Mouse (Mus musculus): ENCODE measurements around the gene Ogg1. TPM values are rescaled to one million over a fixed set of nuclear protein-coding genes. Genes with fewer than 3 reads are reported as not detected.

The Ogg1 gene
- polyA plus RNA-seq, 1 experiment from 2014 or later: 17.3 TPM

DNA sequence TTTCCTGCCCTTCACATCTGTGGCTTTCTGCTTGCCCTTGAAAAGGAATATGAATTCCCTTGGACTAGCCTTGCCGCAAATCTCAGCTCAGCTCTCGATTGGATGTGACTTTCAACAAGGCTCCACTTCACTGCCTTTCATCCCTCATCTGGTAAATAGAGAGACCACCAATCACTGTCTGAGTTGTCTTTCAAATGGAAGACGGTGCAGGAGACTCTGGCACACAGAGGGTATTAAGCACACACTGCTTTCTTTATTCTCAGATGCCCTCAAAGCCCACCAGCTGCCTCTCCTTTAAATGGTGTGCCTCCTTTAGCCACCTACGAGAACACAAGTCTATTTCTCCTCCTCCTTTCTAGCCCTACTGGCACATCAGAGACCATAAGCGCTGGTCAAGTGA, 41.8 kb downstream of the Ogg1 start:
- H3K4me3 ChIP-seq (ENCODE audit: low read length): no peak overlapping the region
- WGBS: 84% methylated on average over 5 of the region's 5 CpGs
- peak overlapping the region; percentile 51; the same call in 1 of the 2 replicates for H3K27ac ChIP-seq (ENCODE audit: low read depth, low read length)
- H3K9ac ChIP-seq (ENCODE audit: low read depth, low read length): no peak overlapping the region
- no peak for ATAC-seq (ENCODE audit: low FRiP score, low TSS enrichment)
- peaks cover 59% of the 10 kb centered on the region for H3K36me3 ChIP-seq (ENCODE audit: control insufficient read depth, insufficient read depth, low read length)
- no peak overlapping the region for H3K4me2 ChIP-seq (replicated peaks; ENCODE audit: low read depth, low read length)
- H3K9me3 ChIP-seq (ENCODE audit: control insufficient read depth, low read length): no peaks in the 10 kb centered on the region
- H3K27me3 ChIP-seq (ENCODE audit: control insufficient read depth, insufficient read depth, low read length): no peaks in the 10 kb centered on the region
- no peaks in the 10 kb centered on the region for H3K4me1 ChIP-seq (ENCODE audit: control insufficient read depth, insufficient read depth, low read length)

- no peaks in the 10 kb centered on the region for H3K9me3 ChIP-seq (ENCODE audit: control insufficient read depth, low read length)
- H3K27ac ChIP-seq (ENCODE audit: low read depth, low read length): peak overlapping the region; percentile 65; the same call in 1 of the 2 replicates
- H3K27me3 ChIP-seq (ENCODE audit: control insufficient read depth, insufficient read depth, low read length): no peaks in the 10 kb centered on the region
- no peak overlapping the region for H3K4me2 ChIP-seq (replicated peaks; ENCODE audit: low read depth, low read length)
- H3K4me1 ChIP-seq (ENCODE audit: control insufficient read depth, insufficient read depth, low read length): no peaks in the 10 kb centered on the region
- no peak overlapping the region for H3K9ac ChIP-seq (ENCODE audit: low read depth, low read length)
- peaks cover 76% of the 10 kb centered on the region for H3K36me3 ChIP-seq (ENCODE audit: control insufficient read depth, insufficient read depth, low read length)
- no peak overlapping the region for H3K4me3 ChIP-seq (ENCODE audit: low read length)
- ATAC-seq (ENCODE audit: low FRiP score, low TSS enrichment): peak; percentile 60; the same call in 1 of the 2 replicates
- WGBS: 80% methylated on average over 20 of the region's 20 CpGs
Observed at GRCm38 (mm10) chr6:113370194-113370929, 43.6 kb downstream of the Ogg1 start.

- no peak for ATAC-seq (ENCODE audit: low FRiP score, low TSS enrichment)
- WGBS: 97% methylated on average over 4 of the region's 4 CpGs
- no peaks in the 10 kb centered on the region for H3K9me3 ChIP-seq (ENCODE audit: control insufficient read depth, low read length)
- H3K4me3 ChIP-seq (ENCODE audit: low read length): no peak overlapping the region
- H3K36me3 ChIP-seq (ENCODE audit: control insufficient read depth, insufficient read depth, low read length): peaks cover 71% of the 10 kb centered on the region
- H3K4me2 ChIP-seq (replicated peaks; ENCODE audit: low read depth, low read length): no peak overlapping the region
- no peak overlapping the region for H3K9ac ChIP-seq (ENCODE audit: low read depth, low read length)
- H3K4me1 ChIP-seq (ENCODE audit: control insufficient read depth, insufficient read depth, low read length): no peaks in the 10 kb centered on the region
- no peak overlapping the region for H3K27ac ChIP-seq (ENCODE audit: low read depth, low read length)
- no peaks in the 10 kb centered on the region for H3K27me3 ChIP-seq (ENCODE audit: control insufficient read depth, insufficient read depth, low read length)
Observed at GRCm38 (mm10) chr6:113373491-113373890, 46.7 kb downstream of the Ogg1 start.

DNA sequence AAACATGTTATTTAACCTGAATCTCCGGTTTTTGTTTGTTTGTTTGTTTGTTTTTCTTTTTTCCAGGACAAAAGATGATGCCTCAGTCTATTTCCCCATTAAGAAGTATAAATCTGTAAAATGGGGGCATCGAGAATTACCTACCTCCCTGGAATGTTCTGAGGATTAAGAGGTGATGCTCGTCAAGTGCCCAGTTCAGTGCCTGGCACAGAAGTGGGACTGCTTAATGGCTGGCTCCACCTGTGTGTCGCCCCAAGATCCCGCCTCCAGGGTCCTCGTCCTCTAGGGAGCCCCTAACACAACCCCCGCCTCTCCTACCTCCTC, 50.4 kb downstream of the Ogg1 start:
- no peak for ATAC-seq (ENCODE audit: low FRiP score, low TSS enrichment)
- 11% methylated on average over 7 of the region's 7 CpGs for WGBS
- Histone ChIP-seq H3K27me3 (ENCODE audit: control insufficient read depth, insufficient read depth, low read length) (no peaks in the 10 kb centered on the region), H3K36me3 (ENCODE audit: control insufficient read depth, insufficient read depth, low read length) (peaks cover 55% of the 10 kb centered on the region), H3K27ac (ENCODE audit: low read depth, low read length) (peak overlapping the region; percentile 93), H3K9ac (ENCODE audit: low read depth, low read length) (peak overlapping the region; percentile 90), H3K9me3 (ENCODE audit: control insufficient read depth, low read length) (no peaks in the 10 kb centered on the region), H3K4me1 (ENCODE audit: control insufficient read depth, insufficient read depth, low read length) (peaks cover 10% of the 10 kb centered on the region; the same call in 1 of the 2 replicates), H3K4me2 (replicated peaks; ENCODE audit: low read depth, low read length) (peak overlapping the region; percentile 70), H3K4me3 (ENCODE audit: low read length) (peak overlapping the region; percentile 99)

GRCm38 (mm10) chr6:113377496-113378385, 51.0 kb downstream of the Ogg1 start, which contains the start of the genes Tada3 and Arpc4:
TSS of gene Tada3 (minus strand) at chr6:113377883.
TSS of gene Arpc4 (plus strand) at chr6:113378115.
- peak within 1 kb of the TSS; percentile 99 for H3K4me3 ChIP-seq (ENCODE audit: low read length)
- H3K4me1 ChIP-seq (ENCODE audit: control insufficient read depth, insufficient read depth, low read length): peaks cover 10% of the 10 kb centered on the region; the same call in 1 of the 2 replicates
- no peaks in the 10 kb centered on the region for H3K9me3 ChIP-seq (ENCODE audit: control insufficient read depth, low read length)
- peak within 1 kb of the TSS; percentile 70 for H3K4me2 ChIP-seq (replicated peaks; ENCODE audit: low read depth, low read length)
- no peaks in the 10 kb centered on the region for H3K27me3 ChIP-seq (ENCODE audit: control insufficient read depth, insufficient read depth, low read length)
- peak; percentile 96 for ATAC-seq (ENCODE audit: low FRiP score, low TSS enrichment)
- H3K9ac ChIP-seq (ENCODE audit: low read depth, low read length): peak within 1 kb of the TSS; percentile 90
- WGBS: under 1% methylated on average over 60 of the region's 61 CpGs
- peak within 1 kb of the TSS; percentile 93 for H3K27ac ChIP-seq (ENCODE audit: low read depth, low read length)
- peaks cover 55% of the 10 kb centered on the region for H3K36me3 ChIP-seq (ENCODE audit: control insufficient read depth, insufficient read depth, low read length)

GRCm38 (mm10) chr6:113379246-113379645, 52.5 kb downstream of the Ogg1 start:
- Histone ChIP-seq H3K4me3 (ENCODE audit: low read length) (peak overlapping the region; percentile 99), H3K36me3 (ENCODE audit: control insufficient read depth, insufficient read depth, low read length) (peaks cover 56% of the 10 kb centered on the region), H3K4me1 (ENCODE audit: control insufficient read depth, insufficient read depth, low read length) (peaks cover 10% of the 10 kb centered on the region; the same call in 1 of the 2 replicates), H3K9me3 (ENCODE audit: control insufficient read depth, low read length) (no peaks in the 10 kb centered on the region), H3K9ac (ENCODE audit: low read depth, low read length) (peak overlapping the region; percentile 90), H3K4me2 (replicated peaks; ENCODE audit: low read depth, low read length) (peak overlapping the region; percentile 70), H3K27me3 (ENCODE audit: control insufficient read depth, insufficient read depth, low read length) (no peaks in the 10 kb centered on the region), H3K27ac (ENCODE audit: low read depth, low read length) (no peak overlapping the region)
- ATAC-seq (ENCODE audit: low FRiP score, low TSS enrichment): no peak
- WGBS: 80% methylated on average over 6 of the region's 6 CpGs

DNA sequence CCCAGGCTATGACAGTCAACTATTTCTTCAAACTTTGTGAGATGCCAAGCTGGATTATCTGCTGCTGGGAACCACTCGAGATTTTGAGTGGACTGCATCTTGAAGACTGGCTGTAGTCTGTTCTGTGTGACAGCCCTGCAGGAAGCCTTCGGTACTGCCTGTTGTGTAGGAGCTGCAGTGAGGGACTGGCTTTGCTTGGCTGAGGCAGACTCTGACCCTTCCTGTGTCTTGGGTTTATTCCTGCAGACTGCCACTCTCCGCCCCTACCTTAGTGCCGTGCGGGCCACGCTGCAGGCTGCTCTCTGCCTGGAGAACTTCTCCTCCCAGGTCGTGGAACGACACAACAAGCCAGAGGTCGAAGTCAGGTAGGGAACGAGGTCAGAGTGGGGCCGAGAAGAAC, 53.7 kb downstream of the Ogg1 start:
- Histone ChIP-seq H3K4me1 (ENCODE audit: control insufficient read depth, insufficient read depth, low read length) (peaks cover 10% of the 10 kb centered on the region; the same call in 1 of the 2 replicates), H3K4me2 (replicated peaks; ENCODE audit: low read depth, low read length) (no peak overlapping the region), H3K27ac (ENCODE audit: low read depth, low read length) (no peak overlapping the region), H3K9me3 (ENCODE audit: control insufficient read depth, low read length) (no peaks in the 10 kb centered on the region), H3K27me3 (ENCODE audit: control insufficient read depth, insufficient read depth, low read length) (no peaks in the 10 kb centered on the region), H3K9ac (ENCODE audit: low read depth, low read length) (no peak overlapping the region), H3K36me3 (ENCODE audit: control insufficient read depth, insufficient read depth, low read length) (peaks cover 56% of the 10 kb centered on the region), H3K4me3 (ENCODE audit: low read length) (no peak overlapping the region; the same call in 1 of the 2 replicates)
- WGBS: 96% methylated on average over 11 of the region's 11 CpGs
- ATAC-seq (ENCODE audit: low FRiP score, low TSS enrichment): no peak

- Histone ChIP-seq H3K9me3 (ENCODE audit: control insufficient read depth, low read length) (no peaks in the 10 kb centered on the region), H3K9ac (ENCODE audit: low read depth, low read length) (no peak overlapping the region), H3K4me2 (replicated peaks; ENCODE audit: low read depth, low read length) (no peak overlapping the region), H3K27ac (ENCODE audit: low read depth, low read length) (no peak overlapping the region), H3K4me3 (ENCODE audit: low read length) (no peak overlapping the region), H3K4me1 (ENCODE audit: control insufficient read depth, insufficient read depth, low read length) (peaks cover 1% of the 10 kb centered on the region; the same call in 1 of the 2 replicates), H3K36me3 (ENCODE audit: control insufficient read depth, insufficient read depth, low read length) (peaks cover 91% of the 10 kb centered on the region), H3K27me3 (ENCODE audit: control insufficient read depth, insufficient read depth, low read length) (no peaks in the 10 kb centered on the region)
- 94% methylated on average over 8 of the region's 8 CpGs for WGBS
- no peak for ATAC-seq (ENCODE audit: low FRiP score, low TSS enrichment)
Observed at GRCm38 (mm10) chr6:113384351-113384927, 57.7 kb downstream of the Ogg1 start.

Measured in kidney, embryonic 14.5 days (tissue).